Mouse (Mus musculus) hindbrain, postnatal 0 days (tissue): ENCODE data around the gene Zfp362. TPM values are rescaled to one million over a fixed set of nuclear protein-coding genes. Genes with fewer than 3 reads are reported as not detected.

Experiments used
- ATAC-seq: fragments of 200-750 bp; cut with Nextera tagmentation; 2 replicates; pipeline ENCODE4 v1.8.0; 2017; ENCODE audit warnings: mild to moderate bottlenecking, moderate TSS enrichment, moderate library complexity
- DNase-seq: peaks from one replicate; pipeline ENCODE4 v3.0.0-alpha.2; 2015; ENCODE audit warnings: low spot score
- H3K27ac ChIP-seq: fragments of 300-500 bp; sonication (generic); 2 replicates; pipeline ENCODE4 v1.5.1; 2014; ENCODE audit warnings: mild to moderate bottlenecking
- H3K27me3 ChIP-seq: fragments of 300-500 bp; sonication (generic); 2 replicates; pipeline ENCODE4 v1.6.1; 2014; ENCODE audit warnings: low read length, mixed read lengths; ENCODE audit not compliant: insufficient read depth
- H3K36me3 ChIP-seq: fragments of 300-500 bp; sonication (generic); 2 replicates; pipeline ENCODE4 v1.6.1; 2014; ENCODE audit warnings: low read length, mixed read lengths; ENCODE audit not compliant: insufficient read depth
- H3K4me1 ChIP-seq: fragments of 300-500 bp; sonication (generic); 2 replicates; pipeline ENCODE4 v1.6.1; 2014; ENCODE audit warnings: antibody characterized with exemption, low read length, mixed read lengths; ENCODE audit not compliant: insufficient read depth
- H3K4me2 ChIP-seq: fragments of 300-500 bp; sonication (generic); 2 replicates; pipeline ENCODE4 v1.6.1; 2014; ENCODE audit warnings: low read depth, mild to moderate bottlenecking, low read length, moderate library complexity, mixed read lengths
- H3K4me3 ChIP-seq: fragments of 300-500 bp; sonication (generic); 2 replicates; pipeline ENCODE4 v1.5.1; 2014; ENCODE audit warnings: low read length
- H3K9ac ChIP-seq: fragments of 300-500 bp; sonication (generic); replicated peaks from 2 replicates; pipeline ENCODE4 v1.6.1; 2014; ENCODE audit warnings: mild to moderate bottlenecking, low read length, moderate library complexity, mixed read lengths
- H3K9me3 ChIP-seq: fragments of 300-500 bp; sonication (generic); 2 replicates; pipeline ENCODE4 v1.6.1; 2016; ENCODE audit warnings: low read length, mixed read lengths
- CTCF ChIP-seq: IDR thresholded peaks from 2 replicates; pipeline ENCODE4 v1.5.1; 2016; ENCODE audit warnings: antibody characterized with exemption, control low read depth, low read depth
- WGBS: fragments of 180-500 bp; shearing (Covaris S2); extraction: QIAGEN DNeasy Blood & Tissue Kit; methylation state at CpG from one replicate; pipeline ENCODE4 v1.1.7; 2014; 5-methylcytosine and 5-hydroxymethylcytosine counted together
- polyA plus RNA-seq: library from polyadenylated mRNA; unstranded; fragments of >200 nt; fragmentation: Nextera tagmentation; extraction: Ambion mirVana; gene quantifications from 2 replicates; pipeline ENCODE4 v1.2.1, GENCODE M21; 2015
- total RNA-seq: library from RNA; depleted of rRNA; stranded (reverse); fragments of >200 nt; gene quantifications from 2 replicates; pipeline ENCODE4 v1.2.3, GENCODE M21; 2014

The Zfp362 gene
- total and polyA plus RNA-seq, 2 experiments from 2014 or later, result 24.9 to 25.6 TPM

- no peak for DNase-seq
- Histone ChIP-seq H3K9me3 (no peaks in the 10 kb centered on the region), H3K27me3 (no peaks in the 10 kb centered on the region), H3K4me2 (no peak overlapping the region), H3K9ac (no peak overlapping the region), H3K36me3 (peaks cover 23% of the 10 kb centered on the region), H3K27ac (no peak overlapping the region), H3K4me1 (no peaks in the 10 kb centered on the region), H3K4me3 (no peak overlapping the region)
- no peak for ATAC-seq
- no peak for TF ChIP-seq CTCF
- 91% methylated on average over 4 of the region's 4 CpGs for WGBS
Measured at GRCm38 (mm10) chr4:128788108-128788507, 17.7 kb downstream of the Zfp362 start.

GRCm38 (mm10) chr4:128787023-128787939, 18.6 kb downstream of the Zfp362 start:
- Histone ChIP-seq H3K9ac (no peak overlapping the region), H3K27me3 (no peaks in the 10 kb centered on the region), H3K27ac (no peak overlapping the region), H3K36me3 (peaks cover 25% of the 10 kb centered on the region), H3K9me3 (no peaks in the 10 kb centered on the region), H3K4me1 (no peaks in the 10 kb centered on the region), H3K4me3 (no peak overlapping the region), H3K4me2 (no peak overlapping the region)
- 74% methylated on average over 24 of the region's 24 CpGs for WGBS
- no peak for TF ChIP-seq CTCF
- ATAC-seq (no peak), DNase-seq (no peak)

- Histone ChIP-seq H3K27ac (no peak overlapping the region), H3K27me3 (no peaks in the 10 kb centered on the region), H3K9me3 (no peaks in the 10 kb centered on the region), H3K4me3 (no peak overlapping the region), H3K4me1 (no peaks in the 10 kb centered on the region), H3K4me2 (no peak overlapping the region), H3K36me3 (peaks cover 37% of the 10 kb centered on the region), H3K9ac (no peak overlapping the region)
- WGBS, result 94% methylated on average over 11 of the region's 11 CpGs
- no peak for DNase-seq
- no peak for TF ChIP-seq CTCF
- no peak for ATAC-seq
Measured at GRCm38 (mm10) chr4:128785921-128786654, 19.8 kb downstream of the Zfp362 start.

GRCm38 (mm10) chr4:128784950-128785631, 20.8 kb downstream of the Zfp362 start:
- Histone ChIP-seq H3K9me3 (no peaks in the 10 kb centered on the region), H3K27ac (no peak overlapping the region), H3K27me3 (no peaks in the 10 kb centered on the region), H3K4me3 (no peak overlapping the region), H3K9ac (no peak overlapping the region), H3K4me2 (no peak overlapping the region), H3K4me1 (no peaks in the 10 kb centered on the region), H3K36me3 (peaks cover 45% of the 10 kb centered on the region)
- WGBS, result 90% methylated on average over 15 of the region's 15 CpGs
- no peak for TF ChIP-seq CTCF
- ATAC-seq (no peak), DNase-seq (no peak)

GRCm38 (mm10) chr4:128782645-128783044, 23.2 kb downstream of the Zfp362 start:
- Histone ChIP-seq H3K27ac (no peak overlapping the region; the same call in 1 of the 2 replicates), H3K4me2 (no peak overlapping the region), H3K4me3 (no peak overlapping the region), H3K9me3 (no peaks in the 10 kb centered on the region), H3K9ac (no peak overlapping the region), H3K27me3 (no peaks in the 10 kb centered on the region), H3K36me3 (peaks cover 61% of the 10 kb centered on the region), H3K4me1 (no peaks in the 10 kb centered on the region)
- TF ChIP-seq CTCF, result no peak
- ATAC-seq, result no peak
- no peak for DNase-seq
- WGBS, result 78% methylated on average over 4 of the region's 4 CpGs

GRCm38 (mm10) chr4:128782037-128782436, 23.8 kb downstream of the Zfp362 start:
- TF ChIP-seq CTCF, result no peak
- 86% methylated on average over 7 of the region's 7 CpGs for WGBS
- no peak overlapping the region for H3K9ac ChIP-seq
- no peaks in the 10 kb centered on the region for H3K4me1 ChIP-seq
- no peak overlapping the region for H3K4me2 ChIP-seq
- no peaks in the 10 kb centered on the region for H3K9me3 ChIP-seq
- H3K36me3 ChIP-seq, result peaks cover 59% of the 10 kb centered on the region
- no peak overlapping the region for H3K4me3 ChIP-seq
- no peak for DNase-seq
- no peak for ATAC-seq
- H3K27ac ChIP-seq, result 0 out of 2 replicates have a peak overlapping the region, but pooled peaks have one; percentile 7
- H3K27me3 ChIP-seq, result no peaks in the 10 kb centered on the region
